1 mouse cellular context compared by ENCODE assay signal in the genomic region with DNA sequence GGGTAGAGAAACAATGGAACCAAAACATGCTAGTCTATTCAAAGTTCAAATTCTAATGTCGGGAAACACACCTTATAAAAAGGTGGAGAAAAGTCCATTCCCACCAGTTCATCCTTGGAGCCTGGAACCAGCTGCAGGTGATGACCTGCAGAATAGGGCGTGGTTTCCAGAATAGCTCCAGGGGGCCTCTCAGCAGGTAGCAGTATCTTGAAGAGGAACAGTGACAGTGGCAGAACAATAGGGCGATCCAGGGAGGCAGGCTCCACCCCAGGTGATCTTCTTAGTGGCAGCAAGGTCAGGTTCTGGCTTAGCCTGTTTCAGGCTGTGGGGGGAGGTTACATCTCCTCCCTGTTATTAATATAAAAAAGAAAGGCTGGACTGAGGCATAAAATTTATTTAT. TPM values are rescaled to one million over a fixed set of nuclear protein-coding genes. Genes with fewer than 3 reads are reported as not detected.
"Had no signal": no experiment of that assay in that cellular context is flagged by ENCODE, and none has a peak within 500 bp of the region (broad histone marks: within the 10 kb centered on the region; RNA-seq: fewer than 3 reads in every experiment).

No protein-coding gene starts in this region.

RNA-seq across cellular contexts. Expression of a gene that starts 49.3 kb away (rescaled TPM):
- polyA plus RNA-seq: inflammation-experienced regulatory T-cells, adult 6 months had no signal
